Mouse (Mus musculus) lung, adult 2 months (tissue): ENCODE data around the gene Glmn. TPM values are rescaled to one million over a fixed set of nuclear protein-coding genes. Genes with fewer than 3 reads are reported as not detected.

Experiments used
- DNase-seq: peaks from one replicate; pipeline ENCODE4 v3.0.0; 2022
- H3K4me1 ChIP-seq: fragments of 200-500 bp; 2 replicates; pipeline ENCODE4 v1.6.1; 2011; ENCODE audit warnings: low read length; ENCODE audit not compliant: control insufficient read depth, insufficient read depth
- H3K4me3 ChIP-seq: fragments of 200-500 bp; replicated peaks from 2 replicates; pipeline ENCODE3; 2011; ENCODE audit warnings: low read depth, mild to moderate bottlenecking, control low read depth, low read length; ENCODE audit errors: extremely low read depth
- CTCF ChIP-seq: fragments of 200-500 bp; IDR thresholded peaks from 2 replicates; pipeline ENCODE4 v1.5.1; 2011; ENCODE audit warnings: mild to moderate bottlenecking, low read length, control low read depth; ENCODE audit not compliant: insufficient read depth
- POLR2A ChIP-seq: fragments of 200-500 bp; IDR thresholded peaks from 2 replicates; pipeline ENCODE4 v1.6.1; 2011; ENCODE audit warnings: low read depth, mild to moderate bottlenecking, control low read depth, low read length, borderline replicate concordance; ENCODE audit errors: extremely low read depth
- WGBS: fragments of 180-500 bp; shearing (Covaris S2); methylation state at CpG from one replicate; pipeline ENCODE4 v1.1.7; 2018; 5-methylcytosine and 5-hydroxymethylcytosine counted together
- polyA plus RNA-seq: library from polyadenylated mRNA; depleted of rRNA; stranded (reverse); fragments of >200 nt; gene quantifications from 2 replicates; pipeline ENCODE4 v1.2.3, GENCODE M21; 2012; rRNA removed

Gene Glmn
- 0.80 and 0.85 TPM in 2 replicates for polyA plus RNA-seq

- peak; percentile 88 for DNase-seq
- TF ChIP-seq POLR2A (peak; percentile 82; the same call in 1 of the 2 replicates), CTCF (no peak)
- WGBS = under 1% methylated on average over 58 of the region's 64 CpGs
- Histone ChIP-seq H3K4me3 (peak within 1 kb of the TSS; percentile 82), H3K4me1 (no peaks in the 10 kb centered on the region; the same call in 1 of the 2 replicates)
Observed at GRCm38 (mm10) chr5:107597301-107598077, at the start of gene Glmn, which contains the start of gene Rpap2. Glmn (minus strand) TSS chr5:107597888. Rpap2 (plus strand) TSS chr5:107597373.

- DNase-seq = no peak
- H3K4me1 ChIP-seq = no peaks in the 10 kb centered on the region
- TF ChIP-seq POLR2A (no peak), CTCF (no peak)
- 87% methylated on average over 2 of the region's 2 CpGs for WGBS
- no peak overlapping the region for H3K4me3 ChIP-seq
Observed at GRCm38 (mm10) chr5:107645935-107646334, 48.2 kb upstream of the Glmn start.

GRCm38 (mm10) chr5:107644595-107644994 is 46.9 kb upstream of the Glmn start:
- Histone ChIP-seq H3K4me1 (no peaks in the 10 kb centered on the region), H3K4me3 (no peak overlapping the region)
- no peak for DNase-seq
- 92% methylated on average over 2 of the region's 2 CpGs for WGBS
- no peak for TF ChIP-seq POLR2A
- no peak for TF ChIP-seq CTCF

- Histone ChIP-seq H3K4me1 (no peaks in the 10 kb centered on the region), H3K4me3 (no peak overlapping the region)
- TF ChIP-seq CTCF (no peak), POLR2A (no peak)
- no peak for DNase-seq
- 80% methylated on average over 8 of the region's 8 CpGs for WGBS
Observed at GRCm38 (mm10) chr5:107638366-107638765, 40.7 kb upstream of the Glmn start.

- no peak for DNase-seq
- Histone ChIP-seq H3K4me3 (no peak overlapping the region), H3K4me1 (no peaks in the 10 kb centered on the region)
- 78% methylated on average over 1 of the region's 1 CpGs for WGBS
- TF ChIP-seq POLR2A (no peak), CTCF (no peak)
Observed at GRCm38 (mm10) chr5:107637106-107637505, 39.4 kb upstream of the Glmn start.

- TF ChIP-seq CTCF = no peak
- no peak for TF ChIP-seq POLR2A
- no peaks in the 10 kb centered on the region for H3K4me1 ChIP-seq
- WGBS = 97% methylated on average over 4 of the region's 4 CpGs
- H3K4me3 ChIP-seq = no peak overlapping the region
- DNase-seq = no peak
Observed at GRCm38 (mm10) chr5:107633651-107634050, 36.0 kb upstream of the Glmn start.

GRCm38 (mm10) chr5:107621327-107621726 is 23.6 kb upstream of the Glmn start:
- no peak overlapping the region for H3K4me3 ChIP-seq
- WGBS = 83% methylated on average over 3 of the region's 3 CpGs
- H3K4me1 ChIP-seq = no peaks in the 10 kb centered on the region
- TF ChIP-seq CTCF (no peak), POLR2A (no peak)
- no peak for DNase-seq

GRCm38 (mm10) chr5:107617986-107618385 is 20.3 kb upstream of the Glmn start:
- TF ChIP-seq CTCF (no peak), POLR2A (no peak)
- Histone ChIP-seq H3K4me3 (no peak overlapping the region), H3K4me1 (no peaks in the 10 kb centered on the region)
- WGBS = 64% methylated on average over 6 of the region's 6 CpGs
- no peak for DNase-seq

GRCm38 (mm10) chr5:107611224-107611623 is 13.5 kb upstream of the Glmn start:
- no peaks in the 10 kb centered on the region for H3K4me1 ChIP-seq
- WGBS = 6% methylated on average over 2 of the region's 2 CpGs
- no peak overlapping the region for H3K4me3 ChIP-seq
- no peak for TF ChIP-seq POLR2A
- peak; percentile 51 for TF ChIP-seq CTCF
- DNase-seq = peak; percentile 21

- Histone ChIP-seq H3K4me3 (no peak overlapping the region), H3K4me1 (no peaks in the 10 kb centered on the region; the same call in 1 of the 2 replicates)
- WGBS = 26% methylated on average over 4 of the region's 4 CpGs
- no peak for TF ChIP-seq CTCF
- no peak for TF ChIP-seq POLR2A
- no peak for DNase-seq
Observed at GRCm38 (mm10) chr5:107598380-107598779, 692 bp upstream of the Glmn start.
